Mouse (Mus musculus): ENCODE data around the gene Coq6. TPM values are rescaled to one million over a fixed set of nuclear protein-coding genes. Genes with fewer than 3 reads are reported as not detected.

Gene Coq6
- polyA plus RNA-seq, 1 experiment from 2014 or later = 37.5 TPM

- no peaks in the 10 kb centered on the region for H3K9me3 ChIP-seq (replicated peaks)
- no peak overlapping the region for H3K4me3 ChIP-seq
- H3K4me2 ChIP-seq (replicated peaks) = no peak overlapping the region
- H3K4me1 ChIP-seq = no peaks in the 10 kb centered on the region
- H3K36me3 ChIP-seq = peaks cover 85% of the 10 kb centered on the region
- no peak overlapping the region for H3K9ac ChIP-seq
- no peak overlapping the region for H3K27ac ChIP-seq
- WGBS = 92% methylated on average over 5 of the region's 5 CpGs
- ATAC-seq (ENCODE audit: low FRiP score) = no peak
- H3K27me3 ChIP-seq = no peaks in the 10 kb centered on the region
Observed at GRCm38 (mm10) chr12:84371647-84372046, 10.2 kb downstream of the Coq6 start.

- no peaks in the 10 kb centered on the region for H3K27me3 ChIP-seq
- no peak overlapping the region for H3K4me3 ChIP-seq
- 93% methylated on average over 6 of the region's 6 CpGs for WGBS
- no peak overlapping the region for H3K27ac ChIP-seq
- H3K36me3 ChIP-seq = peaks cover 64% of the 10 kb centered on the region
- H3K4me2 ChIP-seq (replicated peaks) = no peak overlapping the region
- no peak overlapping the region for H3K9ac ChIP-seq
- no peaks in the 10 kb centered on the region for H3K9me3 ChIP-seq (replicated peaks)
- no peak for ATAC-seq (ENCODE audit: low FRiP score)
- H3K4me1 ChIP-seq = no peaks in the 10 kb centered on the region
Observed at GRCm38 (mm10) chr12:84373831-84374481, 12.5 kb downstream of the Coq6 start.

GRCm38 (mm10) chr12:84382369-84382768, 20.9 kb downstream of the Coq6 start:
- Histone ChIP-seq H3K9ac (no peak overlapping the region), H3K27me3 (no peaks in the 10 kb centered on the region), H3K36me3 (peaks cover 3% of the 10 kb centered on the region; the same call in 1 of the 2 replicates), H3K9me3 (replicated peaks) (no peaks in the 10 kb centered on the region), H3K4me1 (no peaks in the 10 kb centered on the region), H3K4me3 (no peak overlapping the region), H3K4me2 (replicated peaks) (no peak overlapping the region), H3K27ac (no peak overlapping the region)
- no peak for ATAC-seq (ENCODE audit: low FRiP score)
- WGBS = 88% methylated on average over 4 of the region's 4 CpGs

- Histone ChIP-seq H3K9ac (no peak overlapping the region), H3K36me3 (peaks cover 3% of the 10 kb centered on the region; the same call in 1 of the 2 replicates), H3K4me1 (no peaks in the 10 kb centered on the region), H3K9me3 (replicated peaks) (no peaks in the 10 kb centered on the region), H3K27me3 (no peaks in the 10 kb centered on the region), H3K4me2 (replicated peaks) (no peak overlapping the region), H3K27ac (no peak overlapping the region), H3K4me3 (no peak overlapping the region)
- 84% methylated on average over 5 of the region's 5 CpGs for WGBS
- ATAC-seq (ENCODE audit: low FRiP score) = no peak
Observed at GRCm38 (mm10) chr12:84384644-84385081, 23.2 kb downstream of the Coq6 start.

- Histone ChIP-seq H3K27ac (no peak overlapping the region), H3K4me2 (replicated peaks) (no peak overlapping the region), H3K27me3 (no peaks in the 10 kb centered on the region), H3K36me3 (peaks cover 3% of the 10 kb centered on the region; the same call in 1 of the 2 replicates), H3K4me3 (no peak overlapping the region), H3K4me1 (no peaks in the 10 kb centered on the region), H3K9me3 (replicated peaks) (no peaks in the 10 kb centered on the region), H3K9ac (no peak overlapping the region)
- ATAC-seq (ENCODE audit: low FRiP score) = no peak
- WGBS = 93% methylated on average over 4 of the region's 4 CpGs
Observed at GRCm38 (mm10) chr12:84385408-84385807, 24.0 kb downstream of the Coq6 start.

- peaks cover under 1% of the 10 kb centered on the region; the same call in 1 of the 2 replicates for H3K36me3 ChIP-seq
- no peak overlapping the region for H3K4me2 ChIP-seq (replicated peaks)
- H3K9me3 ChIP-seq (replicated peaks) = no peaks in the 10 kb centered on the region
- H3K27ac ChIP-seq = no peak overlapping the region
- no peaks in the 10 kb centered on the region for H3K4me1 ChIP-seq
- H3K9ac ChIP-seq = no peak overlapping the region
- no peaks in the 10 kb centered on the region for H3K27me3 ChIP-seq
- H3K4me3 ChIP-seq = no peak overlapping the region
- WGBS = 77% methylated on average over 8 of the region's 8 CpGs
- ATAC-seq (ENCODE audit: low FRiP score) = no peak
Observed at GRCm38 (mm10) chr12:84388097-84388496, 26.6 kb downstream of the Coq6 start.

- ATAC-seq (ENCODE audit: low FRiP score) = no peak
- H3K9me3 ChIP-seq (replicated peaks) = no peaks in the 10 kb centered on the region
- WGBS = 73% methylated on average over 14 of the region's 14 CpGs
Observed at GRCm38 (mm10) chr12:84388774-84389400, 27.4 kb downstream of the Coq6 start.

GRCm38 (mm10) chr12:84390336-84390735, 28.9 kb downstream of the Coq6 start:
- Histone ChIP-seq H3K4me2 (replicated peaks) (no peak overlapping the region), H3K36me3 (no peaks in the 10 kb centered on the region), H3K27me3 (no peaks in the 10 kb centered on the region), H3K4me3 (no peak overlapping the region), H3K4me1 (no peaks in the 10 kb centered on the region), H3K9me3 (replicated peaks) (no peaks in the 10 kb centered on the region), H3K27ac (no peak overlapping the region), H3K9ac (no peak overlapping the region)
- ATAC-seq (ENCODE audit: low FRiP score) = no peak
- 75% methylated on average over 6 of the region's 6 CpGs for WGBS

More at GRCm38 (mm10) chr12:84388774-84389400, 27.4 kb downstream of the Coq6 start:
- no peak overlapping the region for H3K4me3 ChIP-seq
- H3K36me3 ChIP-seq = no peaks in the 10 kb centered on the region
- H3K27me3 ChIP-seq = no peaks in the 10 kb centered on the region
- H3K27ac ChIP-seq = no peak overlapping the region
- H3K4me1 ChIP-seq = no peaks in the 10 kb centered on the region
- no peak overlapping the region for H3K4me2 ChIP-seq (replicated peaks)
- no peak overlapping the region for H3K9ac ChIP-seq

- Histone ChIP-seq H3K36me3 (0 out of 2 replicates have a peak, but pooled peaks cover 5% of the 10 kb centered on the region), H3K4me2 (replicated peaks) (no peak overlapping the region), H3K4me1 (no peaks in the 10 kb centered on the region), H3K4me3 (no peak overlapping the region), H3K27ac (no peak overlapping the region), H3K9ac (no peak overlapping the region), H3K27me3 (no peaks in the 10 kb centered on the region), H3K9me3 (replicated peaks) (no peaks in the 10 kb centered on the region)
- 97% methylated on average over 4 of the region's 4 CpGs for WGBS
- ATAC-seq (ENCODE audit: low FRiP score) = no peak
Observed at GRCm38 (mm10) chr12:84392681-84393080, 31.2 kb downstream of the Coq6 start.

GRCm38 (mm10) chr12:84393847-84394246, 32.4 kb downstream of the Coq6 start:
- H3K4me2 ChIP-seq (replicated peaks) = no peak overlapping the region
- H3K9ac ChIP-seq = no peak overlapping the region
- no peak overlapping the region for H3K27ac ChIP-seq
- H3K4me1 ChIP-seq = no peaks in the 10 kb centered on the region
- WGBS = 94% methylated on average over 5 of the region's 5 CpGs
- H3K4me3 ChIP-seq = no peak overlapping the region
- H3K9me3 ChIP-seq (replicated peaks) = no peaks in the 10 kb centered on the region
- H3K36me3 ChIP-seq = 0 out of 2 replicates have a peak, but pooled peaks cover 5% of the 10 kb centered on the region
- H3K27me3 ChIP-seq = no peaks in the 10 kb centered on the region
- ATAC-seq (ENCODE audit: low FRiP score) = no peak

- no peaks in the 10 kb centered on the region for H3K27me3 ChIP-seq
- no peak overlapping the region for H3K9ac ChIP-seq
- no peak overlapping the region for H3K4me3 ChIP-seq
- H3K4me1 ChIP-seq = no peaks in the 10 kb centered on the region
- WGBS = 88% methylated on average over 14 of the region's 14 CpGs
- ATAC-seq (ENCODE audit: low FRiP score) = no peak
- H3K9me3 ChIP-seq (replicated peaks) = no peaks in the 10 kb centered on the region
- H3K36me3 ChIP-seq = 0 out of 2 replicates have a peak, but pooled peaks cover 5% of the 10 kb centered on the region
- H3K4me2 ChIP-seq (replicated peaks) = no peak overlapping the region
- H3K27ac ChIP-seq = no peak overlapping the region
Observed at GRCm38 (mm10) chr12:84396947-84397679, 35.7 kb downstream of the Coq6 start.

- no peaks in the 10 kb centered on the region for H3K4me1 ChIP-seq
- H3K9ac ChIP-seq = no peak overlapping the region
- no peak overlapping the region for H3K4me2 ChIP-seq (replicated peaks)
- no peak overlapping the region for H3K27ac ChIP-seq
- H3K27me3 ChIP-seq = no peaks in the 10 kb centered on the region
- H3K4me3 ChIP-seq = no peak overlapping the region
- H3K36me3 ChIP-seq = 0 out of 2 replicates have a peak, but pooled peaks cover 5% of the 10 kb centered on the region
- no peak for ATAC-seq (ENCODE audit: low FRiP score)
- H3K9me3 ChIP-seq (replicated peaks) = no peaks in the 10 kb centered on the region
Observed at GRCm38 (mm10) chr12:84397685-84398084, 36.2 kb downstream of the Coq6 start.

All from hindbrain, embryonic 12.5 days (tissue).